Mouse (Mus musculus) gastrocnemius, adult 8-10 months (tissue): Measurements from ENCODE around the gene Stard13. TPM values are rescaled to one million over a fixed set of nuclear protein-coding genes. Genes with fewer than 3 reads are reported as not detected.

Experiments
- DNase-seq, 2 experiments: peaks; one replicate each; pipeline ENCODE4 v3.0.0; 2022; ENCODE audit warnings: low spot score in 2 of 2
- total RNA-seq, 4 experiments: library from RNA; stranded (reverse); gene quantifications; 2 replicates each; pipeline ENCODE4 v1.2.4; 2022

Stard13 gene
- total RNA-seq, 4 experiments from 2014 or later: 3.7 to 5.8 (median 4.9) TPM

- DNase-seq: no peak
Observed at GRCm38 (mm10) chr5:151106841-151107240, 126.8 kb downstream of the Stard13 start.

GRCm38 (mm10) chr5:151105054-151105971 is 128.3 kb downstream of the Stard13 start:
- DNase-seq: no peak

- DNase-seq: no peak
Observed at GRCm38 (mm10) chr5:151104354-151105053, 129.1 kb downstream of the Stard13 start.

- no peak for DNase-seq
Observed at GRCm38 (mm10) chr5:151103284-151103683, 130.4 kb downstream of the Stard13 start.

GRCm38 (mm10) chr5:151102262-151102661 is 131.4 kb downstream of the Stard13 start:
- no peak for DNase-seq

DNA sequence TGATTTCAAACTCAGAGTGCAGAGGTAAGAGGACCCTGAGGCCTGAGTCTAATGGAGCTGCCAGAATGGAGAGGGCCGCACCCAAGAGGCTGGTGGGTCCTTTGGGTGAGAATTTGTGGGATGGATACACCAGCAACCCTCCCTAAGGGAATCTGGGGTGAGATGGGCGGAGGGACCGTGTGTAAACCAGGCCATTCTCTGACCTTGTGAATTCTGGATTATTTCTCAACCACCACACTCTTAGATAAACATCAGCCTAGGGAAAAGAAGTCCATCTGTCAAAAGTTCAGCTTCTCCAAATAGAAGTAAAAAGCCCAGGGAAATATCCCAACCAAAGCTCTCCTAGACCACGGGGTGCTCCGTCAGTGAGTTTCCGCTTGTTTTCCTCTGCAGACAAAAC is 137.6 kb downstream of the Stard13 start:
- DNase-seq: no peak

- no peak for DNase-seq
Observed at GRCm38 (mm10) chr5:151092886-151093665, 140.6 kb downstream of the Stard13 start.

GRCm38 (mm10) chr5:151090996-151091395 is 142.6 kb downstream of the Stard13 start:
- DNase-seq: no peak

- no peak for DNase-seq
Observed at GRCm38 (mm10) chr5:151089201-151089600, 144.4 kb downstream of the Stard13 start.

- DNase-seq: no peak
Observed at GRCm38 (mm10) chr5:151086425-151087202, 147.0 kb downstream of the Stard13 start.

GRCm38 (mm10) chr5:151085749-151086148 is 147.9 kb downstream of the Stard13 start:
- DNase-seq: no peak

DNA sequence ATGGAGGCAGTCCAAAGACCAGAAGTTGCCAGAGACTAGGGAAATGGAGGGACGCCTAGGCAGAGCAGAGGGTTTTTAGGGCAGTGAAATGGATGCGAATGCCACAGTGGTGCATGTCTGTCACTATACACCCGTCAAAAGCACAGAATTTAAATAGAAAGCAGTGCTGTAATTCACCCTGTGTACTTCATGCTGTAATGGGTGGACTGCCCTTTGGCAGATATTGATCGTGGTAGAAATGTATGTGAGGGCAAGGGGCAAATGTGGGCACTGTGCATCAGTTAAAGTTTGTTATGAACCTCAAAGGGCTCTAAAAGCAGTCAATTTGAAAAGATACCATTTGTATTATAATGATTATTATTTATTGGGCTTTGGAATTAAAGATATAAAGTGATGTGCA is 153.4 kb downstream of the Stard13 start:
- no peak for DNase-seq

- no peak for DNase-seq
Observed at GRCm38 (mm10) chr5:151077953-151078352, 155.7 kb downstream of the Stard13 start.

DNA sequence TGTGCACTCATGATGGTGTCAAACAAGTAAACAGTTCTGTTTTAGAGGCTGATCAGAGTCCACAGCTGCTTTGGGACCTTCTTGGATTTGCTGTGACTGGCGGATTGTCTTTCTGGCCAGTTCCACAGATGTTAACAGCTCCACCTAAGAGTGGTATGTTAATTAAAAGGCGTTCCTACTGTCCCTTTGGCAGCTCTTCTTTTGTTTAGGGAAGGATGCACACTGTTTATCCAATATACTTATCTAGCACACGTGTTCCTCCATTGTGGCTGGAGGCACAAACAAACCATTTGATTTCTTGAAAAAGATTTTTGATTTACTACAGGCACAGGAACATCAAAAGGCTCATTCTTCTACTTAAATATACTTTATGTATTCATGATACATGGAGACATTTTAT is 156.7 kb downstream of the Stard13 start:
- no peak for DNase-seq

DNA sequence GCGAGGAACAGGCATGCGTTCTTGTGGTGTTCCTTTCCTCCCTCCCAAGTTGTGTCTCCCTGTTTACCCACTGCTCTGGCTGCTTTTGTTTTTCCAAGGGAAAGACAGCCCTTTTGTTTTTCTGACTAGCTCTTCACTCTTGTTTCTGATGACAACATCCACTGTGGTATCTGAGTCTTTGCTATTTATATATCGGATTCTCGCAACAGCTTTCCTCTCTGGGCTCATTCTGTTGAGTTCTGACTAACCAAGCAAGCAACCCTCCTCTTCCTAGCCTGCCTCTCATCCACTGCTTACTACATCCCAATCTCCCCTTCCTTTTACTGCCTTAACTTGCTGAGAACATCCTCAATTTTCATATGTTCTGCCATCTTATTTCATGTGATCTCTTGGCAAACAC is 159.4 kb downstream of the Stard13 start:
- no peak for DNase-seq

DNA sequence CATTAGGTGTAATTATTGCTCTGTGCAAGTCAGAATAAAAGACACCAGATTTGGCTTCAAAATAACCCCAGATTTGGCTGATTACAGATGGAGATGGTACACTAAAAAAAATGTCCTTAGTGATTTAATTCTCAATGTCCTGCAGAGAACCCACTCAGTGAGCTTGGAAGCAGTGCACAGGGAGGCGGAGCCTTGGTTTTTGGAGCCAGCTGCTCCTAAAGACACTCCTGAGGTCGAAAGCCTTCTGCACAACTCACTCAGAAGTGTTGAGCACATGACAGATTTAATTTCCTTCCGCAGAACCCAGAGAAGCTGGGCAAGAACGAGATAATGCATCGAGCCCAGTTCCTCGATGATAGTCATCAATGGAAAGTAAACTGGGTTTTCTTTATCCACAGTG is 162.2 kb downstream of the Stard13 start:
- no peak for DNase-seq

- no peak for DNase-seq
Observed at GRCm38 (mm10) chr5:151070896-151071295, 162.7 kb downstream of the Stard13 start.

DNA sequence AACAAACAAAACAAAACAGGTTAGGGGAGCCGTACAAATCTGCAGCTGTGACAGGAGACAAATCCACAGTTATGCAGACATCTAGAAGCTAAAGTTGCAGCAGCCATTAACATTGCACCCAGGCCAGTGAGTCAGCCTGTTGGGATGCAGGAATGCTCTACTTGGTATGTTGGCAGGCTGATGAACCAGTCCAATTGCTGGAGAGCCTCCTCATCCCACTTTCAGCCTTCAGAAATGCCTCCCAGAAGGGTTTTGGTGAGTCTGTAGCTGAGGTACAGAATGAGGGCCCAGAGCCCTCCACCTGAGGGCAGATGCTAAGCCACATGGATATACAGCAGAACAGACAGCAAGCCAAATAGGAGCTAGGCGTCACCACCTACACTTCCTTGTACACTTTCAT is 164.1 kb downstream of the Stard13 start:
- DNase-seq: no peak

GRCm38 (mm10) chr5:151066016-151066415 is 167.6 kb downstream of the Stard13 start:
- no peak for DNase-seq

GRCm38 (mm10) chr5:151065228-151065627 is 168.4 kb downstream of the Stard13 start:
- no peak for DNase-seq

- DNase-seq: no peak
Observed at GRCm38 (mm10) chr5:151061942-151062341, 171.7 kb downstream of the Stard13 start.
